Mouse (Mus musculus): ENCODE measurements around the gene Rdh16f1.
"Not testable (repeated sequence)": the region's sequence is repeated elsewhere in the genome, so short reads cannot be mapped to it uniquely, and the experiment has no call there.

The Rdh16f1 gene

GRCm38 (mm10) chr10:127835292-127835691 lies 75.7 kb downstream of the Rdh16f1 start:
- no peak for DNase-seq

GRCm38 (mm10) chr10:127837793-127838192 lies 78.2 kb downstream of the Rdh16f1 start:
- not testable (repeated sequence) for DNase-seq

GRCm38 (mm10) chr10:127838539-127838938 lies 79.0 kb downstream of the Rdh16f1 start:
- DNase-seq = no peak

GRCm38 (mm10) chr10:127840776-127841175 lies 81.2 kb downstream of the Rdh16f1 start:
- no peak for DNase-seq
